Comparison of ENCODE assay signal across 7 mouse cellular contexts in the genomic region with DNA sequence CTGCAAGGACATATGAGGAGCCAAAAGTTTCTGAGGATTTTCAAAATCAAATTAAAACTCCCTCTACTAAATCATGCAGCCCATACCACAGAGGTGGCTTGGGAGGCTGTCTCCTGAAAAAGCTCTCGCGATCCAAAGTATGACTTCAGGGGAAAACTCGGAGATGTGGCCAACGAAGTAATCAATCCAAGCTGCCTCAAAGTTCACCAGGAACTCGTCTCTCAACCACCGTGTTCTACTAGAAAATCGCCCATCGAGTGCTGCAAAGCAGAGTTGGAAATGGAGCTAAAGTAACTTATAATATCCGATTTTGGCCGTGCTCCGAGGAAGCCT. TPM values are rescaled to one million over a fixed set of nuclear protein-coding genes. Genes with fewer than 3 reads are reported as not detected.
DNase-seq lines count a peak whose midpoint lies in the region; ATAC-seq and TF ChIP-seq lines count a peak whose summit lies in the region.

No protein-coding gene starts in this region.

- peak overlapping the region; percentile 98 for H3K9ac ChIP-seq in lung, embryonic 14.5 days
- H3K9ac ChIP-seq in hindbrain, postnatal 0 days (replicated peaks; ENCODE audit: low read length), result peak overlapping the region; percentile 94
- peak overlapping the region; percentile 97 for H3K9ac ChIP-seq in midbrain, postnatal 0 days (replicated peaks; ENCODE audit: low read length, poor library complexity, severe bottlenecking)

- H3K4me2 ChIP-seq in lung, embryonic 14.5 days, result peak overlapping the region; percentile 68
- H3K4me2 ChIP-seq in hindbrain, postnatal 0 days (ENCODE audit: low read depth, low read length), result peak overlapping the region; percentile 75
- H3K4me2 ChIP-seq in midbrain, postnatal 0 days (ENCODE audit: low read depth, low read length, poor library complexity, severe bottlenecking), result peak overlapping the region; percentile 69

- H3K27me3 ChIP-seq in lung, embryonic 14.5 days (ENCODE audit: insufficient read depth, low read length), result no peaks in the 10 kb centered on the region
- H3K27me3 ChIP-seq in embryonic facial prominence, embryonic 10.5 days (replicated peaks; ENCODE audit: low read depth, poor library complexity, severe bottlenecking), result no peaks in the 10 kb centered on the region
- H3K27me3 ChIP-seq in hindbrain, postnatal 0 days (ENCODE audit: insufficient read depth, low read length), result no peaks in the 10 kb centered on the region
- H3K27me3 ChIP-seq in midbrain, postnatal 0 days (ENCODE audit: insufficient read depth, low read length), result no peaks in the 10 kb centered on the region

- 0% methylated on average over 11 of the region's 11 CpGs for WGBS in lung, embryonic 14.5 days
- under 1% methylated on average over 11 of the region's 11 CpGs for WGBS in embryonic facial prominence, embryonic 10.5 days
- WGBS in hindbrain, postnatal 0 days, result under 1% methylated on average over 11 of the region's 11 CpGs
- under 1% methylated on average over 11 of the region's 11 CpGs for WGBS in midbrain, postnatal 0 days

- H3K4me3 ChIP-seq in lung, embryonic 14.5 days (ENCODE audit: low read depth, low read length), result peak overlapping the region; percentile 95
- H3K4me3 ChIP-seq in embryonic facial prominence, embryonic 10.5 days, result peak overlapping the region; percentile 94
- peak overlapping the region; percentile 92 for H3K4me3 ChIP-seq in hindbrain, postnatal 0 days (ENCODE audit: low read length)
- peak overlapping the region; percentile 89 for H3K4me3 ChIP-seq in midbrain, postnatal 0 days (ENCODE audit: low read depth, low read length)

- no peak for TF ChIP-seq CTCF in lung, embryonic 14.5 days (IDR thresholded peaks at IDR 0.05; ENCODE audit: low read depth)
- no peak for TF ChIP-seq CTCF in hindbrain, postnatal 0 days (IDR thresholded peaks at IDR 0.05; ENCODE audit: low read depth)
- TF ChIP-seq CTCF in midbrain, postnatal 0 days (IDR thresholded peaks at IDR 0.05), result no peak

- no peaks in the 10 kb centered on the region; the same call in 1 of the 2 replicates for H3K4me1 ChIP-seq in lung, embryonic 14.5 days (ENCODE audit: insufficient read depth)
- H3K4me1 ChIP-seq in embryonic facial prominence, embryonic 10.5 days, result peaks cover 26% of the 10 kb centered on the region
- peaks cover 7% of the 10 kb centered on the region for H3K4me1 ChIP-seq in hindbrain, postnatal 0 days (ENCODE audit: insufficient read depth, low read length)
- H3K4me1 ChIP-seq in midbrain, postnatal 0 days (ENCODE audit: insufficient read depth, low read length), result peaks cover 5% of the 10 kb centered on the region; the same call in 1 of the 2 replicates

- peaks cover 22% of the 10 kb centered on the region for H3K36me3 ChIP-seq in lung, embryonic 14.5 days (ENCODE audit: insufficient read depth)
- peaks cover 30% of the 10 kb centered on the region for H3K36me3 ChIP-seq in embryonic facial prominence, embryonic 10.5 days (replicated peaks)
- H3K36me3 ChIP-seq in hindbrain, postnatal 0 days (ENCODE audit: insufficient read depth, low read length), result no peaks in the 10 kb centered on the region
- H3K36me3 ChIP-seq in midbrain, postnatal 0 days (ENCODE audit: insufficient read depth, low read length), result no peaks in the 10 kb centered on the region

- peak overlapping the region; percentile 99 for H3K27ac ChIP-seq in lung, embryonic 14.5 days (ENCODE audit: low read depth)
- peak overlapping the region; percentile 99 for H3K27ac ChIP-seq in embryonic facial prominence, embryonic 10.5 days (replicated peaks)
- H3K27ac ChIP-seq in hindbrain, postnatal 0 days, result peak overlapping the region; percentile 99
- H3K27ac ChIP-seq in midbrain, postnatal 0 days (ENCODE audit: low read depth, low read length), result peak overlapping the region; percentile 98

- ATAC-seq in lung, embryonic 14.5 days (ENCODE audit: insufficient read depth), result no peak
- ATAC-seq in hindbrain, postnatal 0 days, result no peak
- peak; percentile 1; the same call in 1 of the 2 replicates for ATAC-seq in midbrain, postnatal 0 days (ENCODE audit: low FRiP score)

- DNase-seq in lung, embryonic 14.5 days, result no peak
- no peak for DNase-seq in lung, postnatal 10 days
- no peak for DNase-seq in embryonic facial prominence, embryonic 10.5 days (ENCODE audit: low spot score)
- no peak for DNase-seq in hindbrain, postnatal 0 days (ENCODE audit: low spot score)
- no peak for DNase-seq in midbrain, postnatal 0 days (ENCODE audit: low spot score)
- DNase-seq in retina, postnatal 1 day, result no peak
- DNase-seq in thymus, postnatal 4 days, result no peak

- no peaks in the 10 kb centered on the region for H3K9me3 ChIP-seq in lung, embryonic 14.5 days (ENCODE audit: low read depth, low read length)
- no peaks in the 10 kb centered on the region for H3K9me3 ChIP-seq in embryonic facial prominence, embryonic 10.5 days
- no peaks in the 10 kb centered on the region for H3K9me3 ChIP-seq in hindbrain, postnatal 0 days (ENCODE audit: low read length)
- H3K9me3 ChIP-seq in midbrain, postnatal 0 days (ENCODE audit: low read length), result no peaks in the 10 kb centered on the region

RNA-seq across cellular contexts. Expression of a gene that starts 0.8 kb away (rescaled TPM):
- 205 and 208 TPM in 2 replicates for polyA plus RNA-seq in lung, embryonic 14.5 days (2014; fragmentation: Nextera tagmentation; extraction: Ambion mirVana)
- 191 and 195 TPM in 2 replicates for polyA plus RNA-seq in embryonic facial prominence, embryonic 10.5 days (2016; fragmentation: Nextera tagmentation; extraction: Ambion mirVana)
- total RNA-seq in hindbrain, postnatal 0 days (2014; rRNA removed), result 114 and 123 TPM in 2 replicates
- polyA plus RNA-seq in hindbrain, postnatal 0 days (2015; fragmentation: Nextera tagmentation; extraction: Ambion mirVana), result 208 and 214 TPM in 2 replicates
- 91.7 and 104 TPM in 2 replicates for total RNA-seq in midbrain, postnatal 0 days (2014; rRNA removed)
- polyA plus RNA-seq in midbrain, postnatal 0 days (2015; fragmentation: Nextera tagmentation; extraction: Ambion mirVana), result 207 and 218 TPM in 2 replicates

RNA-seq across cellular contexts. Expression of a gene that starts 27.1 kb away (rescaled TPM):
- 70.1 and 71.6 TPM in 2 replicates for polyA plus RNA-seq in lung, embryonic 14.5 days (2014; fragmentation: Nextera tagmentation; extraction: Ambion mirVana)
- polyA plus RNA-seq in embryonic facial prominence, embryonic 10.5 days (2016; fragmentation: Nextera tagmentation; extraction: Ambion mirVana), result 41.3 and 43.1 TPM in 2 replicates
- 1.2 TPM in 1 of 2 replicates, not detected in the other for total RNA-seq in hindbrain, postnatal 0 days (2014; rRNA removed)
- 10.8 and 11.2 TPM in 2 replicates for polyA plus RNA-seq in hindbrain, postnatal 0 days (2015; fragmentation: Nextera tagmentation; extraction: Ambion mirVana)
- 0.71 and 5.8 TPM in 2 replicates for total RNA-seq in midbrain, postnatal 0 days (2014; rRNA removed)
- 5.9 and 7.1 TPM in 2 replicates for polyA plus RNA-seq in midbrain, postnatal 0 days (2015; fragmentation: Nextera tagmentation; extraction: Ambion mirVana)

RNA-seq across cellular contexts. Expression of a gene that starts 34.6 kb away (rescaled TPM):
- 79.6 and 86.0 TPM in 2 replicates for polyA plus RNA-seq in lung, embryonic 14.5 days (2014; fragmentation: Nextera tagmentation; extraction: Ambion mirVana)
- 101 and 107 TPM in 2 replicates for polyA plus RNA-seq in embryonic facial prominence, embryonic 10.5 days (2016; fragmentation: Nextera tagmentation; extraction: Ambion mirVana)
- total RNA-seq in hindbrain, postnatal 0 days (2014; rRNA removed), result 121 and 126 TPM in 2 replicates
- 113 and 117 TPM in 2 replicates for polyA plus RNA-seq in hindbrain, postnatal 0 days (2015; fragmentation: Nextera tagmentation; extraction: Ambion mirVana)
- 151 and 187 TPM in 2 replicates for total RNA-seq in midbrain, postnatal 0 days (2014; rRNA removed)
- polyA plus RNA-seq in midbrain, postnatal 0 days (2015; fragmentation: Nextera tagmentation; extraction: Ambion mirVana), result 124 and 128 TPM in 2 replicates

RNA-seq across cellular contexts. Expression of a gene that starts 44.5 kb away (rescaled TPM):
- polyA plus RNA-seq in lung, embryonic 14.5 days (2014; fragmentation: Nextera tagmentation; extraction: Ambion mirVana), result 42.6 and 43.9 TPM in 2 replicates
- 32.1 and 35.9 TPM in 2 replicates for polyA plus RNA-seq in embryonic facial prominence, embryonic 10.5 days (2016; fragmentation: Nextera tagmentation; extraction: Ambion mirVana)
- total RNA-seq in hindbrain, postnatal 0 days (2014; rRNA removed), result 10.2 and 24.9 TPM in 2 replicates
- 27.6 and 33.0 TPM in 2 replicates for polyA plus RNA-seq in hindbrain, postnatal 0 days (2015; fragmentation: Nextera tagmentation; extraction: Ambion mirVana)
- 25.6 and 36.0 TPM in 2 replicates for total RNA-seq in midbrain, postnatal 0 days (2014; rRNA removed)
- 24.4 and 24.5 TPM in 2 replicates for polyA plus RNA-seq in midbrain, postnatal 0 days (2015; fragmentation: Nextera tagmentation; extraction: Ambion mirVana)
